Mouse (Mus musculus): ENCODE data around the gene Cnksr3.

Cnksr3 gene

GRCm38 (mm10) chr10:7144081-7144783, 67.8 kb downstream of the Cnksr3 start:
- DNase-seq = no peak

- no peak for DNase-seq
Observed at GRCm38 (mm10) chr10:7142287-7142686, 69.8 kb downstream of the Cnksr3 start.

DNA sequence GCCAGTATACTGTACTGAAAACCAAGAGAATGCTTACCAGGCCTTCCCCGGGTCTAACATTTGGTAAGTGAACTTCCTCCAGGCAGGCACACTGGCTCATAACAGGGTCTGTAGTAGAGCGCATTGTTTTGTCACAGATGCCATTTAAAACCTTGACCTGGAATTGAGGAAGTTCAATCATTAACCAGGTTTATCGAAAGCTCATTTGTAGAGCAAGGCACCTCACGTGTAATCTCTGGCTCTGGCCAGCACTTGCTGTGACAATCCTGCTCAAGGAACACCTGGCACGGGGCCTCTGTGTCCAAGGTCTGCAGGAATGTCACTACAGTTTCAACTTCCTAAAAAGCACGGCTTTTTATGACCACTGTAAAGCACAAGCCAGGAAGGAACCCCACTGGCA, 71.8 kb downstream of the Cnksr3 start:
- no peak for DNase-seq

DNA sequence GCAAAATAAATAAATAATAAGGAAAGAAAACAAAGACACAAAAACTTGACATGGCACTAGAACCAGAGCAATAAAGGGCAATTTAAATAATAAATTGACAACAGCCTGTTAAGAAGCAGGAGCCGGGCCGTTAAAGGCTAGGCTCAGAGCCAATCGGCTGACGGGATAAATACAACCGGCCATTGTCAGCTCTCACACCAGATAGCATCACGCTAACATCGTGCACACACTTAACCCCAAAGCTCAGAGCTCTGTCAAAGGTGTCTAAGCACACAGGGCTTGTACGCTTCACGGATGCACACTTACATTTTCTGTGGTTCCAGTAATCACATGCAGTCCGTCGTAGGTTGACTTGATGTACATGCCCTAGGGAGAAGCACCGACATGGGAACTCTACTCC, 74.0 kb downstream of the Cnksr3 start:
- no peak for DNase-seq

DNA sequence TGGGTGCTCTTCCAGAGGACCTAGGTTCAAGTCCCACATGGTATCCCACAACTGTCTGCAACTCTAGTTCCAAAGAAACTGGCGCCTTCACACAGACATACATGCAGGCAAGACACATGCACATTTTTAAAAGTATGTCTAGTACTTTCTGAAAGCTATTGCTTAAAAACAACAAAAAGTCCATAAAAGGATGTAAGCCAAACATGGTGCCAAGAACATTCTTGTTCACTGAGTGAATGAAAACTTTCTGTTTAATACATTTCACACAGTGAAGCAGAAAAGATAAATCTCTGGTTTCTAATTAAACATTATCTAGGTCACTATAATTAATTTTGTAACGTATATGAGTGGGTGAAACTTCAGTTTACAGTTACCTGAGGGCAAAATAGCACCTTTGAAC, 76.3 kb downstream of the Cnksr3 start:
- DNase-seq = no peak

GRCm38 (mm10) chr10:7133005-7133404, 79.0 kb downstream of the Cnksr3 start:
- no peak for DNase-seq

GRCm38 (mm10) chr10:7131441-7131840, 80.6 kb downstream of the Cnksr3 start:
- no peak for DNase-seq

- DNase-seq = no peak
Observed at GRCm38 (mm10) chr10:7127828-7128227, 84.2 kb downstream of the Cnksr3 start.

DNA sequence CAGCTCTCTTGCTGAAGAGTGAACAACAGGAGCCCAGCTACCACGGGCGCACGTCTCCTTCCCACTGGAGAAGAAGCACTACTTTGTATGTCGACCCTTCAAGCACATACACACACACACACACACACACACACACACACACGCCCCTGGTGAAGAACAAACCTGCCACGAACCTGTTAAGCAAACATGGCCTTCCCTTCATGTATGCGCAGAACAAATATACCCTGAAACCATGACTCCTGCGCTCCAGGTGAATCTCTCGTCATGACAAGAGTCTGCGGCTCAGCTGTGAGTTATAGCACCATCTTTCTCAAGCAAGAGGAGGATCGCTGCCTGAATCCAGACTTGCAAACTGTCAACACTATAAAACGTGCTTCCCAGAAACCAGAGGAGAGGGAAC, 85.2 kb downstream of the Cnksr3 start:
- no peak for DNase-seq

GRCm38 (mm10) chr10:7126287-7126686, 85.8 kb downstream of the Cnksr3 start:
- DNase-seq = no peak

- no peak for DNase-seq
Observed at GRCm38 (mm10) chr10:7124993-7125392, 87.0 kb downstream of the Cnksr3 start.

GRCm38 (mm10) chr10:7122294-7122693, 89.7 kb downstream of the Cnksr3 start:
- DNase-seq = no peak

DNA sequence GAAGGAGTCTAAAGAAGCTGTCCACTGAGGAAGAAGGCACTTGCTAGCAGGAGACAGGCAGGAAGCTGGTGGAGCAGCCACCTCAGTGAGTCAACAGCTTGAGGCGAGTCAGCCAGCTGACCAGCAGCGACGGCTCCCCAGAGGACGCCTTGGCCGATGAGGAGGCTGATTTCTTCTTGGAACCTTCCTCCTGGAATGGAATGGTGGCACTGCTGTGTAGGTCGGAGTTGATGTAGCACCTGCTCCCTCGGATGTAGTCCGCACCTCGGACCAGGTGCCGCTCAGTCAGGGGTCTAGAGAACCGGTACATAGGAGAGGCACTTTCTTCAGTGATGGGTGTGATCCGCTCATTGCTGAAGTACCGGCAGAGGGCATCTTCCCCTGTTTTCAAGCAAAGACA, 91.8 kb downstream of the Cnksr3 start:
- no peak for DNase-seq

DNA sequence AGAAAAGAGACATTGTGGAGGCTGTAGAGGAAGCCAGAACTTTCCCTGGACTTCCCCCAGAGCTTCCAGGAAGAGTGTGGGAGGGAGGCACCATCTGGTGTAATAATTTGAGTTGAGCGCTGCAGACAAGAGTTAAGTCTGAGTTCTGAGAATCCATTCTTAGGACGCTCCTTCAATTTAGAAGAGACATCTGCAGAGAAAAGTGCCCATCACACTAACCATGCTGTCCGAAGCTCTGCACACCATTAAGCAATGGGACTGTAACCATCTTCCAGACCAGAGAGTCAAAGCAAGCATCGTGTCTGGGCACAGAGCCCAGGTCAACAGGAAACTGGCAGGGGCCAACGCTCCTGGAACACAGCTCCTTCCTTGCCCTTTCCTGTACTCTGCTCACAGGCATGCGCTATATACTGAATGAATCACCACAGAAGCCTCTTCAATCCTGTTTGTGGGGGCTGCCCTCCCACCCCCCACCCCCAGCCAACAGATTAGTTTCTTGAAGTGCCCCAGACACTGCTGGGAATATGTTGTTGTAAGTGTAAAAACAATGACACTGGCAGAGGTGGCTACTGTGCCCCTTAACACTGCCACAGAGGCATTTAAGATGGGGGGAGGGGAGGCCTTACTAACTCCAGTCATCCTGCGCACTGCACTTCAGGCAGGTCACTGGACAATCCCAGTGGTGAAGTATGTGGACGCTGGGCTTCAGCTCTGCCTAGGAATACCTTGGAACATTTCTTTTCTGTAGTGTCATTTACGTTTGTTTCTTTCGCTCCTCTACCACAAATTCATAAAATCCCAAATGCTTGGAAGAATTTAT, 93.6 kb downstream of the Cnksr3 start:
- no peak for DNase-seq

- DNase-seq = no peak
Observed at GRCm38 (mm10) chr10:7117785-7118184, 94.3 kb downstream of the Cnksr3 start.

DNA sequence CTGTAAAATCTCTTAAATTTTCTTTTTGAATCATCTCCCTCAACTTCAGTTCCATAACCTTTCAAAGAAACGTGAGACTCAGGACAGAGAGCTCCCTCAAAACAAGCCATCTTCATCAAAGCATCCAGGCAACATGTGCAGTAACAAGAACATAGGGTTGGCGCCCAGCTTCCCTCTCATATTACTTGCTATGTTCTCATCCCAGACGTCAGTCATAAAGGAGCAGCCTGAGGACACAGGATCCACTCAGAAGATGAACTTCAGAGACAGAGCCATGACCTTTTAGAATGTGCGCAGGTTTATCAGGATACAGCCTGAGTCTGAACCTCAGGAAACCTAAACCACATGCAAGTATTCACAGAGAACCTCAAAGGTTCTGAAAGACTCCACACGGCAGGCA, 97.2 kb downstream of the Cnksr3 start:
- DNase-seq = no peak

- DNase-seq = no peak
Observed at GRCm38 (mm10) chr10:7113747-7114146, 98.3 kb downstream of the Cnksr3 start.

DNA sequence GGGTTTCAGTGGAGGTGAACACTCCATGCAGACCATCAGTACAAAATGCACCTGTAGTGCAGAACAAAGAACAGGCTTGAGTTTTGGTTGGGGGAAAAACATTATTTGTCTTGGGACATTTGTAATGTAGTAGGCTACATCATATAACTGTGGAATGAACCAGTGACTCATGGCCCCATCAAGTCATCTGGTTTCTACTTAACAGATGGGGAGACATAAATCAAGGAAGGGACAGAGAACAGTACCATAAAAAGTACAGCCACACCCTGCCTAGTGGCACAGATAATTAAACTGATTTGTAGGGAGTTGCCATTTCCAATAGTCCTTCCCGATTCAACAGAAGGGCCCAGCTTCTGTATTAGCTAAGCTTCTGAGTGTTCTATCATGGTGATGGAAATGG, 98.9 kb downstream of the Cnksr3 start:
- no peak for DNase-seq

DNA sequence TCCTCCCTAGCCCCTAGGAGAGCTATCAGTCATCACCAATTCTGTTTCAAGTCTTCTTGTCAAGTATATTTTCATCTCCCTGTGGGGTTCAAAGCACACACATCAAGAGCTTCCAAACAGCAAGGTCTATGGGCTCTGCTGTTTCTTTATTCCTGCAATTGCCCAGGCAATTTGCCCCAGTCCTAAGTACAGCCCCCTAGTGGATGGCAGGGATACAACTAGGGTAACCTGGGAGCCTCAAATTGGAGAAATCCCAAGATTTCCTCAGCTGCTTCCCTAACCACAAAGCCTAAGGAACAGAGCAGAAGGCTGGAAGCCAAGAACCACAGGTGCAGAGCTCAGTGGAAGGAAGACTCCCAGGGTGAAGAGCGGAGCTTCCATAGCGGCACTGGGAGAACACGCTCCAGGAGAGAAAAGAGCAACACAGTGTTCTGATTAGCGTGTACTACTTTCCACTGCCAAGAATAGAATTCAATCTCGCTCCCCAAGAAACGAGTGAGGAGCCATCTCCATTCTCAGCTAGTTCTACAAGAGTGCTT, 100.5 kb downstream of the Cnksr3 start:
- no peak for DNase-seq

- DNase-seq = no peak
Observed at GRCm38 (mm10) chr10:7103872-7104271, 108.2 kb downstream of the Cnksr3 start.

DNA sequence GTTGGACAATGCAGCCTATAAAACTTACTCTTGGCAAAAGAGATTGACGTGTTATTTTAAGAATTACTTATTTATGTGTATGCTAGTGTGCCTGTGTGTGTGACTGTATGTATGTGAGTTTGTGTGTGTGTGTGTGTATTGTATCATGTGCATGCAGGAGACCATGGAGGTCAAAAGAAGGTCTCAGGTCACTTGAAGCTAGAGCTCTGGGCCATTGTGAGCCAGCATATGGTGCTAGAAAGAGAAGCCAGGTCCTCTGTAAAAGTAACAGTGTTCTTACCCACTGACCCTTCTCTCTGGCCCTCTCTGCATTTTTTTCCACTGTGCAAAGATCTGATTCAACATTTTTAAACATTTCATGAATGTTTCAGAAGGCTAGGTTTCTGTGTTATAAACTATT, 134.1 kb downstream of the Cnksr3 start:
- DNase-seq = no peak

DNA sequence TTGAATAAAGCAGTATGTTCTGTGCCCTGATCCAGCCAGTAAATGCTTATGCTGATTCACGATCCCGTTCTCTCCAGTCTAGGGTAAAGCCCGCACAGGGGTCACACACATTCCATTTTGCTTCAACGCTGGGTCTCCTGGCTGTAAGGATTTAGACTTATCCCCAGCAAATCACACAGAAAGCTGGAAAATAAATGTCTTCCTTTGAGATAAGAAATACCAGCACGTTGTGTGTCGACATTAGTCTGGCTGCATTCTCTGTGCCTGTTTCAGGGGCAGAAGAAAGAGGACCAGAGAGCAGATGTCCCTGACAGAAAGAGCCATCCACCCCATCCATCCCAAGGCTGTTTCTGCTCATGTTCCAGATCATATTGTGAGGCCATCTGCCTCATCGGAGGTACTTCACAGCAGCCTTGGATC, 134.6 kb downstream of the Cnksr3 start:
- no peak for DNase-seq

DNA sequence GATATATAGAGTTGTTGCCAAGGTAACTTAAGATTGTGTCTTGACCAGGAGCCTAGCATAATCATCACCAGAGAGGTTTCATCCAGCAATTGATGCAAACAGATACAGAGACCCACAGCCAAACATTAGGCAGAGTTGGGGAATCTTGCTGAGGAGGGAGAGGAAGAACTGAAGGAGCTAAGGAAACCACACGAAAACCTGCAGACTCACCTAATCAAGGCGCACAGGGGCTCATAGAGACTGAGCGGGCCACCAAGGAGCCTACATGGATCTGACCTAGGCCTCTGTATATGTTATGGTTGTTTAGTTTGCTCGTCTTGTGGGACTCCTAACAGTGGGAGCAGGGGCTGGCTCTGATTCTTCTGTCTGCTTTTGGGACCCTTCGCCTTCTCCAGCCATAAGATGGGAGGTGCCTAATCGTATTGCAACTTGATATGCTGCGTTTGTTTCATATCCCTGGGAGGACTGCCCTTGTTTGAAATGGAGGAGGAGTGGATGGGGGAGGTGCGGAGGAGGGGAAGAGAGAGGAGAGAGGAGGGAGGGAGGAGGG, 135.3 kb downstream of the Cnksr3 start:
- DNase-seq = no peak

- DNase-seq = peak; percentile 78
Observed at GRCm38 (mm10) chr10:7076201-7076600, 135.8 kb downstream of the Cnksr3 start.

All from thymus, postnatal 4 days (tissue).